Mouse (Mus musculus) bone marrow macrophage, adult 2 months (primary cell): ENCODE data around the gene Actb.

Experiments used
- CTCF ChIP-seq: IDR thresholded peaks from 2 replicates; pipeline ENCODE4 v1.5.1; 2012; ENCODE audit warnings: low read depth, mild to moderate bottlenecking, low read length, moderate library complexity
- POLR2A ChIP-seq: IDR thresholded peaks from 2 replicates; pipeline ENCODE4 v1.6.1; 2012; ENCODE audit warnings: mild to moderate bottlenecking, low read depth, low read length, borderline replicate concordance

DNA sequence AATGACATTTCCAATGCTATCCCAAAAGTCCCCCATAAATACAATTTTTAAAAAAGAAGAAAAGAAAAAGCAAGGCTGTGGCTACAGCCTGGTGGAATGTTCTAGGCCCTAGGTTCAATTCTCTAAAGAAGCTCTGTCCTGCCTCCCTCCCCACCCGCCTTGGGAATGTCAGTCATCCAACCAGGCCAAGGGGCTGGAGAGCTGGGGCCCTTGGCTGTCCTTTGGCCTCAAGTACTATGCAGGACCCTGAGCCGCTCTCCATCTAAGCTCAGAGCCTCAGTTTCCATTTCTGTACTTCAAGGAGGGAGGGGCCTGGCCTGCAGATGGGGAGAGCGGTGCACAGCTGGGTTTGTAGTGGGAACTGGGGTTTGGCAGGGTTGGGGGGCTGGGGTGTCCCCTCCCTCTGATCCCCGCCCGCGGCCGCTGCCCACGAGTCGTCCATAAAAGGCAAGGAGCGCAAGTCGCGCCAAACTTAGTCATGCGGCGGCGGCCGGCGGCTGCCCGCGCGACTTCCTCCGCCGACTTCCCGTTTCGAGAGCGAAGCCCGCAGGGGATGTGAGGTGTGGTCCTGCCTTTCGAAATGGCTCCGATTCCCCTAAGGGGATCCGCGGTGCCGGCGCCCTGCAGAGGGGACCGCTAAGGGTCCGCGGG lies 22.3 kb upstream of the Actb start:
- TF ChIP-seq CTCF (no peak), POLR2A (no peak; the same call in 1 of the 2 replicates)
